Mouse (Mus musculus) heart, embryonic 12.5 days (tissue): ENCODE measurements around the gene Tescl. TPM values are rescaled to one million over a fixed set of nuclear protein-coding genes. Genes with fewer than 3 reads are reported as not detected.
A peak's percentile ranks its signal among the peaks of the same experiment; 100 is the strongest.

Experiments
- ATAC-seq: fragments of 200-750 bp; cut with Nextera tagmentation; 2 replicates; pipeline ENCODE4 v1.8.0; 2017; ENCODE audit warnings: moderate TSS enrichment, moderate library complexity; ENCODE audit not compliant: insufficient number of reproducible peaks, low FRiP score
- H3K27ac ChIP-seq: fragments of 300-500 bp; sonication (generic); 2 replicates; pipeline ENCODE4 v1.5.1; 2016; ENCODE audit warnings: mild to moderate bottlenecking, moderate library complexity; ENCODE audit not compliant: poor library complexity, severe bottlenecking
- H3K27me3 ChIP-seq: fragments of 300-500 bp; sonication (generic); replicated peaks from 2 replicates; pipeline ENCODE4 v1.6.1; 2016; ENCODE audit warnings: mild to moderate bottlenecking, moderate library complexity
- H3K36me3 ChIP-seq: fragments of 300-500 bp; sonication (generic); 2 replicates; pipeline ENCODE4 v1.6.1; 2016; ENCODE audit warnings: mild to moderate bottlenecking, moderate library complexity
- H3K4me1 ChIP-seq: fragments of 300-500 bp; sonication (generic); replicated peaks from 2 replicates; pipeline ENCODE4 v1.6.1; 2016; ENCODE audit warnings: mild to moderate bottlenecking
- H3K4me2 ChIP-seq: fragments of 300-500 bp; sonication (generic); 2 replicates; pipeline ENCODE4 v1.6.1; 2016; ENCODE audit warnings: mild to moderate bottlenecking, moderate library complexity
- H3K4me3 ChIP-seq: fragments of 300-500 bp; sonication (generic); 2 replicates; pipeline ENCODE4 v1.5.1; 2016; ENCODE audit warnings: mild to moderate bottlenecking
- H3K9ac ChIP-seq: fragments of 300-500 bp; sonication (generic); 2 replicates; pipeline ENCODE4 v1.6.1; 2016; ENCODE audit warnings: mild to moderate bottlenecking, moderate library complexity
- H3K9me3 ChIP-seq: fragments of 300-500 bp; sonication (generic); replicated peaks from 2 replicates; pipeline ENCODE4 v1.6.1; 2016; ENCODE audit warnings: mild to moderate bottlenecking, moderate library complexity
- WGBS: fragments of 180-500 bp; shearing (Covaris S2); methylation state at CpG from one replicate; pipeline ENCODE4 v1.1.7; 2016; 5-methylcytosine and 5-hydroxymethylcytosine counted together
- polyA plus RNA-seq: library from polyadenylated mRNA; unstranded; fragments of >200 nt; fragmentation: Nextera tagmentation; extraction: Ambion mirVana; gene quantifications from 2 replicates; pipeline ENCODE4 v1.2.1, GENCODE M21; 2016

The Tescl gene
- polyA plus RNA-seq, 1 experiment from 2014 or later, result not detected

DNA sequence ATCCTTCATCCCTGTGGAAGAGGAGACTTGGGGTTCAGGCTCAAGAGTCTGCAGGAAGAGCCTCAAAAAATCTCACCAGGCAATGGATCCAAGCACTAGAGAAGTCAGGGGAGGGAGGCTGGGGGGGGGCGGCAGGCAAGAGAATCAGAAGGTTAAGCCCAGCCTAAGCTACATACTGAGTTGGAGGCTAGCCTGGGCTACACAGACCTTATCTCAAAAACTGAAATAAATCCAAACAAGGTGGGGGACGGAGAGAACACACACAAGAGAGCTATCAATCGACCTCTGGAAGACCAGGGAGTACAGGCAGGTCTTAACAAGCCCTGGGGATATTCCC, 38.0 kb upstream of the Tescl start:
- Histone ChIP-seq H3K9ac (peak overlapping the region; percentile 26; the same call in 1 of the 2 replicates), H3K4me1 (peaks cover 22% of the 10 kb centered on the region), H3K4me2 (peak overlapping the region; percentile 50), H3K27ac (peak overlapping the region; percentile 75), H3K9me3 (no peaks in the 10 kb centered on the region), H3K27me3 (peaks cover 29% of the 10 kb centered on the region), H3K36me3 (no peaks in the 10 kb centered on the region), H3K4me3 (peak overlapping the region; percentile 17)
- no peak for ATAC-seq
- WGBS, result 51% methylated on average over 3 of the region's 3 CpGs

- Histone ChIP-seq H3K27me3 (peaks cover 29% of the 10 kb centered on the region), H3K4me2 (peak overlapping the region; percentile 50), H3K36me3 (no peaks in the 10 kb centered on the region), H3K4me1 (peaks cover 19% of the 10 kb centered on the region), H3K9me3 (no peaks in the 10 kb centered on the region), H3K4me3 (peak overlapping the region; percentile 30), H3K9ac (peak overlapping the region; percentile 55), H3K27ac (peak overlapping the region; percentile 75)
- peak; percentile 81 for ATAC-seq
- 51% methylated on average over 7 of the region's 7 CpGs for WGBS
Measured at GRCm38 (mm10) chr7:24371012-24371808, 37.5 kb upstream of the Tescl start.

DNA sequence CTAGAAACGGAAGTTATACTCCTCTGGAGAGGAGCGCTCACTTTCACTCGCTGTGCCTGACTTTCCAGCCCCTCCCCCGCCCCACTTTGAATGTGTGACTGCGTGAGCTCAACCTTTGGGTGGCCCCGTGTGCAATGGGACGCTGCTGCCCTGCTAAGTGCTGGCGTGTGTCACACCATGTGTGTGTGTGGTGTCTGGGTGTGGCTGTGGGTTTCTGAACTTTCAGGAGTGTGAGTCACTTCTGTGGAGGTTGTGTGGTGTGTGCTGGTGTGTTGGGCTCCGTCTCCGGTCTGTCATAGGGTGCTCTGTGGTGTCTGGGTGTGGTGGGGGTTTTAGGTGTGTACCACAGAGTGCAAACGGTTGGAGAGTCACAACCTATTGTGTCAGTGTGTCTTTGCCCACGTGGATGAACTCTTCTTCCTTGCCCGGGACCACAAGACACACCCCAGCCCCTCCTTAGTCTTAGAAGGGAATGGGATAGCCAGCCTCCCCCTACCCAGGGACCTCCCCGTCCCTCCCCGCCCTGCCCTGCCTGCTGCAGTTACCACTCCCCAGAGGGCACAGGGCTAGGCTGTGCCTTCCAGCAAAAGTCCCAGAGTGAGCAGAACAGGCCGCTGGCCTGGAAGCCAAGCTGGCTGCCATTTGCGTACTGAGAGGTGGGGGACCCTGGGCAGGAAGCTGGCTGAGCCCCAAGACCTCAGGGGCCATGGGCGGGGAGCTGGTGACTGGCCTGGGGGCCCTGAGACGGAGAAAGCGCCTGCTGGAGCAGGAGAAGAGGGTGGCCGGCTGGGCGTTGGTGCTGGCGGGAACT, 36.2 kb upstream of the Tescl start, which contains the start of gene Kcnn4:
Gene Kcnn4 (plus strand): TSS at position 533 of the 811 bp plus-strand sequence.
- ATAC-seq, result peak; percentile 57
- WGBS, result 27% methylated on average over 23 of the region's 23 CpGs
- H3K4me2 ChIP-seq, result peak within 1 kb of the TSS; percentile 50
- H3K4me1 ChIP-seq, result peaks cover 19% of the 10 kb centered on the region
- H3K27ac ChIP-seq, result peak within 1 kb of the TSS; percentile 75
- peaks cover 29% of the 10 kb centered on the region for H3K27me3 ChIP-seq
- no peaks in the 10 kb centered on the region for H3K36me3 ChIP-seq
- H3K9ac ChIP-seq, result peak within 1 kb of the TSS; percentile 55
- H3K9me3 ChIP-seq, result no peaks in the 10 kb centered on the region
- peak within 1 kb of the TSS; percentile 30 for H3K4me3 ChIP-seq

DNA sequence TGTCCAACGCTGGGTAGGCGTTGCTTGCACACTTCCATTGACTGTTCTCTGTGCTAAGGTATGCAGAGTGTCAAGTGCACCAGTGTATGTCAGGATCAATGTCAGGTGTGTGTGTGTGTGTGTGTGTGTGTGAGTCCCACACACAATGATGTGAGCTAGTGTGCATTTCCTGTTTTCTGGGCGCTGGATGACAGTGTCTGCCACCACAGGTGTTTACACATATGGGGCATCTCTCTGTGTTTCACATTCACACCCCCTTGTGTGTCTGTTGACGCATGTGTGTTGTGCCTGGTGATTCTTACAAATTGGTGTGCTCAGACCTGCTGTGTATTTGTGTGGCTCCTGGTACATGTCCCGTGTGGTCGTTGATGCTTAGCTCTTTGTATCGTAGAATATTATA, 35.2 kb upstream of the Tescl start:
- H3K4me3 ChIP-seq, result no peak overlapping the region
- H3K36me3 ChIP-seq, result no peaks in the 10 kb centered on the region
- no peak for ATAC-seq
- H3K9ac ChIP-seq, result no peak overlapping the region
- H3K4me2 ChIP-seq, result no peak overlapping the region
- H3K27ac ChIP-seq, result no peak overlapping the region
- peaks cover 19% of the 10 kb centered on the region for H3K4me1 ChIP-seq
- H3K9me3 ChIP-seq, result no peaks in the 10 kb centered on the region
- H3K27me3 ChIP-seq, result peaks cover 29% of the 10 kb centered on the region
- 86% methylated on average over 7 of the region's 7 CpGs for WGBS

DNA sequence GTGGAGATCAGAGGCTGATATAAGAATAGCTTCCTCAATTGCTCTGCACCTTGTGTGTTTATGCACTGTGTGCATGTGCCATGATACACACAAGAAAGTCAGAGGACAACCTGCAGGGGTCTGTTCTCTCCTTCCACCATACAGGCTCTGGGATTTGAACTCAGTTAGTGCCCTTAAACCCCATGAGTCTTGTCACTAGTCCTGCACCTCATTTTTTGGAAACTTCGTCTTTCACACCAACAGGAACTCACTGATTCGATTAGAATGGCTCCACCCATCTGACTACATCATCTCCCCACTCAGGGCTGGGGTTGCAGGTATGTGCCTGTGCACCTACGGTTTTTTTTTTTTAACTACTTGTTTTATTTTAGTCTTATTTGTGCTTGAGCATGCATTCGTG, 34.5 kb upstream of the Tescl start:
- Histone ChIP-seq H3K27me3 (peaks cover 25% of the 10 kb centered on the region), H3K36me3 (no peaks in the 10 kb centered on the region), H3K9me3 (no peaks in the 10 kb centered on the region), H3K4me1 (peaks cover 14% of the 10 kb centered on the region), H3K4me3 (no peak overlapping the region), H3K4me2 (no peak overlapping the region), H3K27ac (no peak overlapping the region), H3K9ac (no peak overlapping the region)
- WGBS, result 55% methylated on average over 4 of the region's 4 CpGs
- ATAC-seq, result no peak

DNA sequence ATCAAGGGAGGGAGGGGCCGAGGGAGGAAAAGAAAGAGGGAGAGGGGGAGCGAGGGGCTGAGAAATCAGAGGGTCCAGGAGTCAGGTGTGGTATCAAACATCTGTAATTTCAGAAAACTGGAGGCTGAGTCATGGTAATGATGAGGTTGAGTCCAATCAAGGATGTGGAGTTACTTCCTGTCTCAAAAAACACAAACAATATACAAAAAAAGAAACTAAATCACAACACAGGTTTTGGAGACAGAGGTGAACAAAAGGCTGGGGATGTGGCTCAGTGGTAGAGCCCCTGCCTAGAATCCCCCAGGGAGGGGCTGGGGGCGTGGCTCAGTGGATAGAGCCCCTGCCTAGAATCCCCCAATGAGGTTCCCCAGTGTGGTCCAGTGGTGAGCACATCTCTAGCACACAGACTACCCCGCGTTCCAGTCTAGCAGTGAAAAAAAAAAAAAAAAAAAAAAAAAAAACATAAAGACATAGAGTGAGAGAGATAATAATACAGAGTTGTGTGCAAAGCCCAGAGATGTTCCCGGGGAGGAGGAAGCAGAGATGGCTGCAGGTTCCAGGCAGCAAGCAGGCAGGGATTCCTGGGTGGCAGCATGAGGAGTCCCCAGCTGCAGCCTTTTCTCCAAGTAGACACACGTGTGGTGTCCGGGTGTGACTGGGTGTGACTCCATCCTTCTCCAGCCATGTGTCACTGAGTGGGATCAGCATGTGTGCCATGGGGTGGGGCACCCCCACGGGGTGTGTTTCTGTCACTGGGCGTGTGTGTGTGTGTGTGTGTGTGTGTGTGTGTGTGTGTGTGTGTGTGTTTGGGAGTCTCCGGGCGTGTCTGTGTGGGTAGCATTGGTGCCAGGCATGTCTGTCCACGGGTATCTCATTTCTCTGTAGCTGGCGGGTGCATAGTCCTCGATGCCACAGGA, 33.2 kb upstream of the Tescl start:
- Histone ChIP-seq H3K4me2 (no peak overlapping the region), H3K36me3 (no peaks in the 10 kb centered on the region), H3K27me3 (peaks cover 21% of the 10 kb centered on the region), H3K4me1 (0 out of 2 replicates have a peak, but pooled peaks cover 4% of the 10 kb centered on the region), H3K9me3 (no peaks in the 10 kb centered on the region), H3K27ac (no peak overlapping the region), H3K9ac (no peak overlapping the region), H3K4me3 (no peak overlapping the region)
- no peak for ATAC-seq
- WGBS, result 76% methylated on average over 15 of the region's 15 CpGs

GRCm38 (mm10) chr7:24365258-24366014, 31.7 kb upstream of the Tescl start:
- Histone ChIP-seq H3K27ac (no peak overlapping the region), H3K9me3 (peaks cover 6% of the 10 kb centered on the region; the same call in 1 of the 2 replicates), H3K4me1 (0 out of 2 replicates have a peak, but pooled peaks cover 4% of the 10 kb centered on the region), H3K4me2 (no peak overlapping the region), H3K27me3 (peaks cover 16% of the 10 kb centered on the region), H3K9ac (no peak overlapping the region), H3K36me3 (no peaks in the 10 kb centered on the region), H3K4me3 (no peak overlapping the region)
- ATAC-seq, result no peak
- 55% methylated on average over 5 of the region's 5 CpGs for WGBS

GRCm38 (mm10) chr7:24364827-24365226, 31.1 kb upstream of the Tescl start:
- H3K36me3 ChIP-seq, result no peaks in the 10 kb centered on the region
- peaks cover 11% of the 10 kb centered on the region for H3K27me3 ChIP-seq
- H3K4me2 ChIP-seq, result no peak overlapping the region
- H3K4me3 ChIP-seq, result no peak overlapping the region
- H3K9ac ChIP-seq, result no peak overlapping the region
- H3K27ac ChIP-seq, result no peak overlapping the region
- H3K9me3 ChIP-seq, result peaks cover 10% of the 10 kb centered on the region; the same call in 1 of the 2 replicates
- ATAC-seq, result peak; percentile 72
- 24% methylated on average over 10 of the region's 10 CpGs for WGBS
- H3K4me1 ChIP-seq, result no peaks in the 10 kb centered on the region

GRCm38 (mm10) chr7:24363228-24363627, 29.5 kb upstream of the Tescl start:
- peaks cover 5% of the 10 kb centered on the region for H3K27me3 ChIP-seq
- no peak overlapping the region for H3K4me3 ChIP-seq
- no peak overlapping the region for H3K27ac ChIP-seq
- no peak overlapping the region for H3K4me2 ChIP-seq
- no peaks in the 10 kb centered on the region for H3K36me3 ChIP-seq
- no peak for ATAC-seq
- no peak overlapping the region for H3K9ac ChIP-seq
- 24% methylated on average over 7 of the region's 7 CpGs for WGBS
- H3K4me1 ChIP-seq, result no peaks in the 10 kb centered on the region
- peaks cover 10% of the 10 kb centered on the region; the same call in 1 of the 2 replicates for H3K9me3 ChIP-seq

DNA sequence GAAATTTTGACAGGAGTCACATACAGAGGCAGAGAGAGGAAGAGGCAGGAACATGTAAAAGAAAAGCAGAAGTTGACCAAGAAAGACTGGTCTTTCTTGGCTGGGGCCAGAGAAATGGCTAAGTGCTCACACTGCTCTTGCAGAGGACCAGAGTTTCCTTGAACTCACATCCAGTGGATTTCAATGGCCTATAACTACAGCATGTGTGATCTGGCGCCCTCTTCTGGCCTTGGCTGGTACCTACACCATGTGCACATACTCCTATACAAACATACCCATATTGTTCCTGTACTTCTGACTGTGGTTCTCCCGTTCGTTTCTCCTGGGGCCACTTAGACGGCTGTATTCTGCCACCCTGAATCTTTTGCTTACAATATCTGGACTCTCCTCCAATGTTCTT, 27.3 kb upstream of the Tescl start:
- 64% methylated on average over 4 of the region's 4 CpGs for WGBS
- no peak overlapping the region for H3K9ac ChIP-seq
- no peak overlapping the region for H3K27ac ChIP-seq
- no peaks in the 10 kb centered on the region for H3K36me3 ChIP-seq
- no peak overlapping the region for H3K4me3 ChIP-seq
- ATAC-seq, result no peak
- H3K9me3 ChIP-seq, result peaks cover 10% of the 10 kb centered on the region; the same call in 1 of the 2 replicates
- H3K4me1 ChIP-seq, result no peaks in the 10 kb centered on the region
- H3K4me2 ChIP-seq, result no peak overlapping the region
- H3K27me3 ChIP-seq, result peaks cover 5% of the 10 kb centered on the region
